Mouse (Mus musculus): ENCODE measurements at regions not wholly inside any gene's neighbourhood (a gene's known extent, or its start where the extent isn't known, plus 50 kb on each side); places are given as distances from the start of the nearest gene placed in this dataset.
A peak's percentile ranks its signal among the peaks of the same experiment; 100 is the strongest.
"Not testable (repeated sequence)": the region's sequence is repeated elsewhere in the genome, so short reads cannot be mapped to it uniquely, and the experiment has no call there.

DNA sequence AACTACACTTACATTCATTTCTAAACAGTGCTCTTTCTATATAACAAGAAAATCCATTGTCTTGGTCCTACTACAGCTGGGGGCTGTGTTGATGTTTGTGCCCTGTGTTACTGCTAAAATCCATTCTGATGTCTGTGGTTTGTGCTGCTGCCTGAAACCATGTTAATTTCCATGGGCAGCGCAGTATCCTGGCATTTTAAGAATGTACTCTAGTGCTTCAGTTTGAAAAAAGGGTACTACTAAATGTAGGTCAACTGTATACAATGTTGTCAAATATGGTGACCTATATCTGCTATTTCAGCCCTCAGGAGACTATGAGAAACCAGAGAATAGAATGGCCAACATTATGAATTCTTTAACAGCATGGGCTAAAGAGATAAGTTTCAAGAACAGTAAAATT, 1052.2 kb downstream of the Hace1 start:
- no peak for ATAC-seq (ENCODE audit: low FRiP score, low read depth)

DNA sequence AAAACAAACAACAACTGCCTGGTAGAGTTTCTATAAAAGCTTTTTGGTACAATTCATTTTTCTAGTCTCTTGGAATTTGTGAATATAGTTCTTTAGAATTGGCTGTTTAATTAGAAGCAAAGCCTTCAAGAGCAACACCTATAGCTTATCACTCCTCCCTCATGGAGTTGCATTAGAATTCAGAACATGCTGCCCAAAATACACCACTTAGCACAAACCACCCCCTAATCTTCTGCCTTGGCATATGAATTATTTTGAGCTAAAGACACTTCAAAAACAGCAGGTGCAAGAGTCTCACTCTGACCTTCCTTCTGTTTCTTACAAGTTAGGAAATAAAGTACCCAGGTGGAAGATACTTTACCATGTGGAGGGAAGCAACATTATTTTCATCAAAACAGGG, 1085.4 kb downstream of the Hace1 start:
- no peak overlapping the region for H3K27ac ChIP-seq (replicated peaks)
- no peak for ATAC-seq (ENCODE audit: low FRiP score, low read depth)

More for the DNA sequence above, 1052.2 kb downstream of the Hace1 start:
- no peak overlapping the region for H3K9ac ChIP-seq
- no peaks in the 10 kb centered on the region for H3K4me1 ChIP-seq (replicated peaks)
- no peaks in the 10 kb centered on the region for H3K9me3 ChIP-seq
- H3K4me2 ChIP-seq = no peak overlapping the region
- H3K27ac ChIP-seq (replicated peaks) = no peak overlapping the region
- no peak overlapping the region for H3K4me3 ChIP-seq
- H3K36me3 ChIP-seq = no peaks in the 10 kb centered on the region
- WGBS = 95% methylated on average over 1 of the region's 1 CpGs
- H3K27me3 ChIP-seq = no peaks in the 10 kb centered on the region

DNA sequence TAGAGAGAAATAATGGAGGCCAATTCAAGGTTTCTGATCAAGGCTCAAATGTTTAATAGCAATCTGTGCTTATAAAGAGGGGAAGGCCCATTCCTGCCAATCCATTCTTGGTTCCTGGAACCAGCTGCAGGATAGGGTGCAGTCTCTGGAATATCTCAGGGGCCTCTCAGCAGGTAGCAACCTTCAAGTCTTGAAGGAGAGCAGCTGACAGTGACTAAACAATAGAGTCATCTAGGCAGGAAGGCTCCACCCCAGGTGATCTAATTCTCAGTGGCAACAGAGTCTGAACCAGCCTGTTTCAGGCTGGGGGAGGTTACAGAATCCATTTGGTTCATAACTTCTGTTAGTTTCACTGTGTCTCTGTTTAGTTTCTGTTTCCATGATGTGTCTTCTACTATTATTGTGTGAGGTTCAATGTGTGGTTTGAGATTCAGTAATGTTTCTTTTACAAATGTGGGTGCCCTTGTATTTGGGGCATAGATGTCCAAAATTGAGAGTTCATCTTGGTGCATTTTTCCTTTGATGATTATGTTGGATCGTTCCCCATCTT, 1112.3 kb downstream of the Hace1 start:
- H3K4me3 ChIP-seq; H3K27ac ChIP-seq (replicated peaks); H3K4me2 ChIP-seq; ATAC-seq (ENCODE audit: low FRiP score, low read depth); H3K9ac ChIP-seq; H3K36me3 ChIP-seq; H3K4me1 ChIP-seq (replicated peaks); H3K9me3 ChIP-seq; H3K27me3 ChIP-seq: not testable (repeated sequence)
- 93% methylated on average over 1 of the region's 1 CpGs for WGBS

More for the DNA sequence above, 1085.4 kb downstream of the Hace1 start:
- Histone ChIP-seq H3K4me3 (no peak overlapping the region), H3K4me2 (no peak overlapping the region), H3K4me1 (replicated peaks) (no peaks in the 10 kb centered on the region), H3K9me3 (no peaks in the 10 kb centered on the region), H3K36me3 (no peaks in the 10 kb centered on the region), H3K27me3 (no peaks in the 10 kb centered on the region), H3K9ac (no peak overlapping the region)

DNA sequence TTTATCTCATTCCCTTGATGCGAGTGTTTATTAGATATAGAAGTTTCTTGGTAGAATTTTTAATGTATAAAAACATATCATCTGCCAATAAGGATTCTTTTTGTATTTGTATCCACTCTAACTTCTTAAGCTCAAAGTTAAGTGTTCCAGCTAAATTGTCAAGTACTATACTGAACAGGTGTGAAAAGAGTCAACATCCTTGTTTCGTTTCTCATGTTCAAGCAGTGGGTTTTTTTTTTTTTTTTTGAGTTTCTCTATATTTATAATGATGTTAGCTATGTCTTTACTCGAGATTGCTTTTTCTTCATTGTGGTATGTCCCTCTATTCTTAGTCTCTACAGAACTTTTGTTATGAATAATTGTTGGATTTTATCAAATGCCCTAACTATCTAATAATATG, 1115.0 kb downstream of the Hace1 start:
- no peak for ATAC-seq (ENCODE audit: low FRiP score, low read depth)
- Histone ChIP-seq H3K4me1 (replicated peaks) (peaks cover 4% of the 10 kb centered on the region; the same call in 1 of the 2 replicates), H3K27ac (replicated peaks) (no peak overlapping the region), H3K4me2 (no peak overlapping the region), H3K36me3 (no peaks in the 10 kb centered on the region), H3K27me3 (no peaks in the 10 kb centered on the region), H3K9me3 (no peaks in the 10 kb centered on the region), H3K9ac (no peak overlapping the region), H3K4me3 (no peak overlapping the region)
- WGBS = 86% methylated on average over 3 of the region's 3 CpGs

DNA sequence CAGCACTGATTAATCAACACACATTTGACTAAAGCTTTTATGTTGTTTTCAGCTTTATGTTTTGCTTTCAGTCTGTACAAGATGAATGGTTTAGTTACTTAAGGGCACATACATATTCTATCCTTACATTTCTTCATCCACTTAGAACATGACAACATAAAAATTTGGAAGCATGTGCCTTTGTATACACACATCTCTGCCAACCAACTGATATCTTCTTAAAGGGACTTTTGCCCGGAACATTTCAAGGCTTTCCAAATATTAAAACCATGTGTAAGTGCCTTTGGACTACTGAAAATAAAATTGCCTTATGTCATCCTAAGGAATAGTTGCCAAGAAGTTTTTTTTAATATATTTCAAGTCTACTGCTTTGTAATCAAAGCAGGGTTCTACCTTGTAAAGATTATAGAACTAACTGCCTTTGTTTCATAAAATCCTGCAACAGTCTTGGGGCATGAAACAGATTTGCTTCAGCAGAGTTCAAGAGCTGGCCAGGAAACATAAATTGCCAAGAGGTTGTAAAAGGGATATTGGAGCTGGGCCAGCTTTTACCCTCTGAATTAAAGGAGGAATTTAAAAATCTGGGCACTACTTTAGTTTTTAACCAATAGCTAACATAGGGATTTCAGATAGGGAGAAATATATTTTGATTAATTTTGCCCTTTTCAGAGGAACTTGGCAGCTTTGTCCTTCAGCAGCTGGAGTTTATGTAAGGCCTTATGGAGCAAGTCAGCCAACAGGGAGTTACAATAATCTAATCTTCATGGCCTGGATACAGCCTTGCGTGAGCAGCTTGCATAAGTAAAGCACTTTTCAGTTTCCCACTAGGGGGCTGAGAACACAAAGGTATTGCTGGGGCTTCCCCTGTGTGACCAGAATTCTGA, 1120.0 kb downstream of the Hace1 start:
- Histone ChIP-seq H3K4me2 (no peak overlapping the region), H3K9ac (no peak overlapping the region), H3K4me1 (replicated peaks) (peaks cover 9% of the 10 kb centered on the region; the same call in 1 of the 2 replicates), H3K27ac (replicated peaks) (peak overlapping the region; percentile 48; the same call in 1 of the 2 replicates), H3K36me3 (no peaks in the 10 kb centered on the region), H3K27me3 (no peaks in the 10 kb centered on the region), H3K4me3 (no peak overlapping the region), H3K9me3 (no peaks in the 10 kb centered on the region)
- WGBS = 35% methylated on average over 2 of the region's 2 CpGs
- ATAC-seq (ENCODE audit: low FRiP score, low read depth) = peak; percentile 98

DNA sequence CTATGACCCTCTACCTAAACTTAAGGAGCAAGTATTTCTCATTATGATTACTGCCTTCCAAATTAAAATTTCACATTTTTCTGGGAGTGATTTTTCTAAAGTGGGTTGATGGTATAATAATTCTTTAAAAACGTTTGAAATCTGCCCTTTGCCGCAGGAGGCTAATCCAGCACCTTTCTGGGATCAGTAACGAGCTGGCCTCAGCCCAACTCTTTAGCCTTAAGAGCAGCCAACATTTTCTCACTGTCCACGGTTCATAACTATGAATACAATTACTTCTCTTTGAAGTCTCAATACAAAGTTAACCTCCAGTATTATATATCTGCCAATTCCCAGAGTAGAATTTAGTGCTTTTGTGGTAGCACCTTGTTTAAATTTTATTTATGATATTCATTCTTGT, 1123.6 kb downstream of the Hace1 start:
- Histone ChIP-seq H3K4me3 (no peak overlapping the region), H3K27ac (replicated peaks) (no peak overlapping the region), H3K4me1 (replicated peaks) (peaks cover 9% of the 10 kb centered on the region; the same call in 1 of the 2 replicates), H3K9ac (no peak overlapping the region), H3K4me2 (no peak overlapping the region), H3K36me3 (no peaks in the 10 kb centered on the region), H3K9me3 (no peaks in the 10 kb centered on the region), H3K27me3 (no peaks in the 10 kb centered on the region)
- no peak for ATAC-seq (ENCODE audit: low FRiP score, low read depth)
- 47% methylated on average over 4 of the region's 4 CpGs for WGBS

DNA sequence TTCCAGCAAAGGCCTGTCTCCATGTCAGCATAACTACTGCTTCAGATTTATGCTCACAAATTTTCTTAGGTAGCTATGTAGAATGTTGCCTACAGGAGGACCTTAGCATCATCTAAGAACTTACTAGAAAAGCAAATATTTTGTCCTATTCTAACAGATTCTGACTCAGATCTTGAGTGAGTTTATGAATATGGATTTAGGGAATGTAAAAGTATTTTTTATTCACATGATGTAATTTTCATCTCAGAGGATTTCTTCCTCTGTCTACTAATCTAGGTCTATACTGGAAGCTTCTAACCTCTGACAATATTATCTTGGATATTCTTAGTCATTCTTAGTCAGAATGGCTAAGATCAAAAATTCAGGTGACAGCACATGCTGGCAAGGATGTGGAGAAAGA, 1130.4 kb downstream of the Hace1 start:
- H3K4me1 ChIP-seq (replicated peaks); H3K4me2 ChIP-seq; H3K27ac ChIP-seq (replicated peaks); H3K9me3 ChIP-seq; H3K9ac ChIP-seq; H3K4me3 ChIP-seq; H3K36me3 ChIP-seq; ATAC-seq (ENCODE audit: low FRiP score, low read depth); H3K27me3 ChIP-seq: not testable (repeated sequence)

DNA sequence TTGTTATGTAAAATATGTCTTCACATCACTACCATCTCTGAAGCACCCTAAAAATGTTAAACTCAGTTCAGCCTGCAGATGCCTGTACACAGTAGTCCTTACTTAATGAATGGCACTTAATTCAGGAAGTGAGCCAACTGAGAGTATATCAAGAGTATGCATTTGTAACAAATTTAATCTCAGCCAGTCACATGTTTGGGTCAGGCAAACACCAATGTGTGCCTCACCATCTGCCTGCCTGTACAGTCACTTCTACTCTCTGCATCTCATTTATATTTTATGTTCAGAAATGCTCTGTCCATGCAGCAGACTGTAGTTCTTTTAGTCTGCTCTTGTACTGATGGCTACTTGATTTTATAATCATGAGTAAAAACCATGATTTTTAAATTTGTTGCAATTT, 1135.1 kb downstream of the Hace1 start:
- H3K4me2 ChIP-seq = no peak overlapping the region
- no peaks in the 10 kb centered on the region for H3K27me3 ChIP-seq
- H3K9ac ChIP-seq = no peak overlapping the region
- H3K4me3 ChIP-seq = no peak overlapping the region
- H3K4me1 ChIP-seq (replicated peaks) = no peaks in the 10 kb centered on the region
- no peak for ATAC-seq (ENCODE audit: low FRiP score, low read depth)
- H3K36me3 ChIP-seq = no peaks in the 10 kb centered on the region
- no peaks in the 10 kb centered on the region for H3K9me3 ChIP-seq
- H3K27ac ChIP-seq (replicated peaks) = no peak overlapping the region

DNA sequence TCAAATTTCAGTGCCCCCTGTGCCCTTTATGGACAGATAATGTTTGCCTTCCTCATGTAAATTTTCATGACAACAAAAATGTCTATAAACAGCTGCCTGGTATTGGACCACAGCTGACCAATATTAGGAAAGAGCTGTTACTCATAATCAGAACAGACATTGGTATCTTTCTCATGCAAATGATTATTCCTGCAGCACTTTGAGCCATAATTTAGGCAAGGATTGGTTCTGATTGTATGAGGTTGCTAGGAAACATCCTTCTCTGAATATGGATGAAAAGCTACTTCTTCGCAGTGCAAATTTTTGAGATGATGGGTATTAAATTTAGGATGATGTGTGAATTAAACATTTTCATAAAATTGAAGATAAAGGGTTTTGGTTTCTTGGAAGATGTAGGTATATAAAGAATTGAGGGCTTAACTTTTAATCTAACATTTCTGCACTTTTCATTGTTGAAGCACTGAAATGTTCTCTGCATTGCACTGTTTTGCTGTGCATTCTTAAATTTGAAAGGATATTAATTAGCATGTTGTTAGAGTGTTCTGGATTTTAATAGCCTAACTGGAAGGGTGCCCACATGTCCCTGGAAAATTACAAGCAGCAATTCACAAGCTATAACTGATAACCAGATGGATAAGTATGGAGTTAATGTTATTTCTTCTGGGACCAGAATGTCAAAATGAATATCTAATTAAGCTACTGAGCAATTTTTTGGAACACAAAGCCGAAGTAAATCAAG, 1140.9 kb downstream of the Hace1 start:
- H3K4me3 ChIP-seq = no peak overlapping the region
- no peak for ATAC-seq (ENCODE audit: low FRiP score, low read depth)
- H3K36me3 ChIP-seq = no peaks in the 10 kb centered on the region
- no peaks in the 10 kb centered on the region for H3K27me3 ChIP-seq
- H3K4me1 ChIP-seq (replicated peaks) = no peaks in the 10 kb centered on the region
- 25% methylated on average over 2 of the region's 2 CpGs for WGBS
- no peaks in the 10 kb centered on the region for H3K9me3 ChIP-seq
- 0 out of 2 replicates have a peak overlapping the region, but pooled peaks have one; percentile 48 for H3K27ac ChIP-seq (replicated peaks)
- no peak overlapping the region for H3K4me2 ChIP-seq
- no peak overlapping the region for H3K9ac ChIP-seq

DNA sequence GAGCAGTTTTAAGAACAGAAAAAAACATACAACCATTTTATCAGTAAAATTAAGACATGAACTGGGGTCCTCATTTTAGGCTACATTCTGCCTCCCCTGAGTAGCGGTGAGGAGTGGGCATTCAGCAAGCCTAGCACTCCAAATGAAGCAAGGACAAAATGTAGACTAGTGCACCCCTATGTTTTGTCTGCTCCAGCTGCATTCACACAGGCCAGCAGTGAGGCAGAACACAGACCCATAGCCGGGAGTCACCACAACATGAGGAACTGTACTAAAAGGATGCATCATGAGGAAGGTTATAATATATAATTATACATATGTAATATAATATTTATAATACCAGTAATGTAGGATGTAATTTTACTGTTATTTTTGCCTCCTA, 1141.5 kb downstream of the Hace1 start:
- WGBS = 49% methylated on average over 2 of the region's 2 CpGs
- Histone ChIP-seq H3K36me3 (no peaks in the 10 kb centered on the region), H3K4me2 (no peak overlapping the region), H3K9me3 (no peaks in the 10 kb centered on the region), H3K27ac (replicated peaks) (0 out of 2 replicates have a peak overlapping the region, but pooled peaks have one; percentile 39), H3K4me1 (replicated peaks) (no peaks in the 10 kb centered on the region), H3K4me3 (no peak overlapping the region), H3K9ac (no peak overlapping the region), H3K27me3 (no peaks in the 10 kb centered on the region)
- peak; percentile 68; the same call in 1 of the 2 replicates for ATAC-seq (ENCODE audit: low FRiP score, low read depth)

DNA sequence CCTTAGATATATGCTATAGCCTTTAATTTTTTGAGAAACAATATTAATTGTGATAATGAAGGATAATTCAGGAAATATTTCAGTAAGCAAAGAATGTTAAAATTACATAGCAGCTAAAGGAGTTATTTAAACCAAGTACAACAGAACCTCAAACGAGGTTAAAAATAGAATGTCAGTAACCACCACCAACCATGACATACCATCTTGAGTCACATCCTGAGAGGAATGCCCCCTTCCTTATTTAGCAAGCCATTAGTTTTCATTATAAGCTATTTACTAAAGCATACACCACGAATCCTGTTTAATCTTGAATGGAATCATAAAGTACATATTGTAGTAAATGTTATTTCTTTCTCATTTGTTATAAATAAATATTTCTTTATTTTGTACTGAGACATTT, 1146.0 kb downstream of the Hace1 start:
- Histone ChIP-seq H3K27me3 (no peaks in the 10 kb centered on the region), H3K27ac (replicated peaks) (no peak overlapping the region), H3K4me1 (replicated peaks) (no peaks in the 10 kb centered on the region), H3K4me3 (no peak overlapping the region), H3K4me2 (no peak overlapping the region), H3K9me3 (no peaks in the 10 kb centered on the region), H3K36me3 (no peaks in the 10 kb centered on the region), H3K9ac (no peak overlapping the region)
- no peak for ATAC-seq (ENCODE audit: low FRiP score, low read depth)
- 79% methylated on average over 2 of the region's 2 CpGs for WGBS

DNA sequence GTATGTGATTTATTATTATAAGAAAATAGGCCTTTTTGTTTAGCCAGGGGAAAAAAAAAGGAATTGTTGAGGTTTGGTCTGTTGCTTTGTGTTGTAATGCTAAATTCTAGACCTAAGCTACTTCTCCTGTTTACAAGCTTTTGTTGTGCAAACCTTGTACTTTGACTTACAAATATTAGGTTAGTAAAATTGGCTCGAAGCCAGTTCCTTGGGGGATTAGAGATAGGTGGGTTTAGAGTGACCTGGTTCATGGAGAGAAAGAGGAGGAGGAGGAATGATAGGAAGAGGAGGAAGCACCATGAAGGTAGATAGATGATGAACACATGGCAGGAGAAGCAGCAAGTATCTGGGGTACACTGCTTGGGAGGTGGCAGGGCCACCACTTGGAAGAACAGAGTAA, 1153.0 kb downstream of the Hace1 start:
- no peaks in the 10 kb centered on the region for H3K27me3 ChIP-seq
- no peak overlapping the region for H3K4me3 ChIP-seq
- no peaks in the 10 kb centered on the region for H3K4me1 ChIP-seq (replicated peaks)
- H3K9me3 ChIP-seq = no peaks in the 10 kb centered on the region
- H3K4me2 ChIP-seq = no peak overlapping the region
- no peak overlapping the region for H3K27ac ChIP-seq (replicated peaks)
- no peak overlapping the region for H3K9ac ChIP-seq
- ATAC-seq (ENCODE audit: low FRiP score, low read depth) = no peak
- H3K36me3 ChIP-seq = no peaks in the 10 kb centered on the region
- WGBS = 72% methylated on average over 1 of the region's 1 CpGs

Data from hindbrain, embryonic 15.5 days (tissue).